16 mouse cellular contexts compared by ENCODE assay signal in the genomic region with DNA sequence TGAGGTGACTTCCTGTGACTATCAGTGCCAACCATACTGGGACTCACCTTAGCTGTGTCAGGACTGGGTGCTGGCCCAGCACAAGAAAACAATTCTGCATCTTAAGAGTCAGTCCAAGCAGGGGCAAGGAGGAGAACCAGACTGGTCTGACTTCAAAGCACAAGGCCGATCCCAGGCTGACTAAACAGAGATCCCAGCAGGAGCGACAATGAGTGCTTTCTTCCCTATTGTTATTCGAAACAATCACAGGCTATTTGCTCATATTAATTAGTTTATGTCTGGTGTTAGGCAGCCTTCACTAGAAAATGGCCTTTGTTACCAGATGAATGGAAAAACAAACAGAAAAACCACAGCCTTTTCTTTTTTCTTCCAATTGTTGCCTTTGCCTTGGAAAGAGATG. TPM values are rescaled to one million over a fixed set of nuclear protein-coding genes. Genes with fewer than 3 reads are reported as not detected.
DNase-seq lines count a peak whose midpoint lies in the region; ATAC-seq and TF ChIP-seq lines count a peak whose summit lies in the region.
"Had no signal": no experiment of that assay in that cellular context is flagged by ENCODE, and none has a peak within 500 bp of the region (broad histone marks: within the 10 kb centered on the region; RNA-seq: fewer than 3 reads in every experiment).

No protein-coding gene starts in this region.

- peaks cover 21% of the 10 kb centered on the region for H3K4me1 ChIP-seq in midbrain, embryonic 10.5 days
- no peaks in the 10 kb centered on the region for H3K4me1 ChIP-seq in liver, embryonic 12.5 days

- intact Hi-C loops in gastrocnemius, adult 2 months (cut with DNase I): no loop called here

- ATAC-seq in liver, embryonic 12.5 days: no peak

- no peaks in the 10 kb centered on the region for H3K9me3 ChIP-seq in midbrain, embryonic 10.5 days (replicated peaks)
- H3K9me3 ChIP-seq in liver, embryonic 12.5 days (replicated peaks): no peaks in the 10 kb centered on the region
- H3K9me3 ChIP-seq: forebrain, embryonic 12.5 days; neural tube, embryonic 15.5 days had no signal

- H3K27ac ChIP-seq in gastrocnemius, adult 2 months: peak overlapping the region; percentile 31; the same call in 1 of the 2 replicates
- no peak overlapping the region for H3K27ac ChIP-seq in midbrain, embryonic 10.5 days (replicated peaks)
- H3K27ac ChIP-seq in liver, embryonic 12.5 days: no peak overlapping the region
- H3K27ac ChIP-seq: forebrain, embryonic 12.5 days; neural tube, embryonic 15.5 days had no signal

- H3K36me3 ChIP-seq in midbrain, embryonic 10.5 days: no peaks in the 10 kb centered on the region
- no peaks in the 10 kb centered on the region for H3K36me3 ChIP-seq in liver, embryonic 12.5 days
- H3K36me3 ChIP-seq: forebrain, embryonic 12.5 days; neural tube, embryonic 15.5 days had no signal

- 49% methylated on average over 3 of the region's 3 CpGs for WGBS in midbrain, embryonic 10.5 days
- WGBS in liver, embryonic 12.5 days (ENCODE audit: insufficient replicate concordance): 65% methylated on average over 3 of the region's 3 CpGs

- no peak overlapping the region for H3K4me2 ChIP-seq in liver, embryonic 12.5 days
- H3K4me2 ChIP-seq: forebrain, embryonic 12.5 days; heart, embryonic 11.5 days; neural tube, embryonic 15.5 days had no signal

- no peak for DNase-seq in gastrocnemius, adult 2 months
- no peak for DNase-seq in gastrocnemius, postnatal 25 days
- DNase-seq in right cerebral cortex, adult 18-20 months: peak; percentile 18
- DNase-seq in right cerebral cortex, postnatal 10 days (ENCODE audit: low spot score in 2 of 2): no peak
- peak; percentile 55 for DNase-seq in retina, embryonic 14.5 days (ENCODE audit: low spot score)
- no peak for DNase-seq in left cerebral cortex, adult 8-10 months (ENCODE audit: low spot score in 2 of 2)
- no peak for DNase-seq in midbrain, embryonic 10.5 days (ENCODE audit: low spot score)
- DNase-seq: adrenal gland, postnatal 25 days; cerebellum, postnatal 36 days; kidney, postnatal 10 days; left cerebral cortex, postnatal 4 days; midbrain, embryonic 14.5 days had no signal

- no peak overlapping the region for H3K4me3 ChIP-seq in gastrocnemius, adult 2 months
- no peak overlapping the region for H3K4me3 ChIP-seq in midbrain, embryonic 10.5 days
- no peak overlapping the region for H3K4me3 ChIP-seq in liver, embryonic 12.5 days
- H3K4me3 ChIP-seq: forebrain, embryonic 12.5 days; neural tube, embryonic 15.5 days had no signal

- H3K27me3 ChIP-seq in midbrain, embryonic 10.5 days (ENCODE audit: low read depth, poor library complexity, severe bottlenecking): no peaks in the 10 kb centered on the region
- no peaks in the 10 kb centered on the region for H3K27me3 ChIP-seq in liver, embryonic 12.5 days (replicated peaks)
- H3K27me3 ChIP-seq: forebrain, embryonic 12.5 days; neural tube, embryonic 15.5 days had no signal

- no peak overlapping the region for H3K9ac ChIP-seq in liver, embryonic 12.5 days
- H3K9ac ChIP-seq: forebrain, embryonic 12.5 days; neural tube, embryonic 15.5 days had no signal

- no peak for TF ChIP-seq CTCF in gastrocnemius, adult 2 months (IDR thresholded peaks at IDR 0.05)

RNA-seq across cellular contexts. Expression of a gene that starts 54.5 kb away (rescaled TPM):
- 10 to 100 TPM in 1 of 2 experiments, 1 to 10 TPM in 1; 5.3 to 13.8 TPM for total RNA-seq in gastrocnemius, adult 2 months (2021)
- 10 to 100 TPM; 14.8 to 15.4 TPM for total RNA-seq in gastrocnemius, postnatal 25 days (2021)
- total RNA-seq in left cerebral cortex, adult 8-10 months (2022): 10 to 100 TPM; 19.7 to 27.2 (median 22.5) TPM
- 46.7 and 53.4 TPM in 2 replicates for polyA plus RNA-seq in midbrain, embryonic 10.5 days (2016; fragmentation: Nextera tagmentation; extraction: Ambion mirVana)
- polyA plus RNA-seq in liver, embryonic 12.5 days (2016; fragmentation: Nextera tagmentation; extraction: Ambion mirVana): 8.8 and 10.9 TPM in 2 replicates

Comparison
In these comparisons a context has a peak if more than half of its experiments do, and no peak if none do; other contexts are left out.
1. DNase-seq: peak in right cerebral cortex, adult 18-20 months (single experiment) and retina, embryonic 14.5 days (single experiment); none in gastrocnemius, adult 2 months (single experiment), gastrocnemius, postnatal 25 days (single experiment), right cerebral cortex, postnatal 10 days (0 of 2), left cerebral cortex, adult 8-10 months (0 of 2) and midbrain, embryonic 10.5 days (single experiment).